Mouse (Mus musculus) embryonic facial prominence, embryonic 14.5 days (tissue): ENCODE results near the gene Sost. TPM values are rescaled to one million over a fixed set of nuclear protein-coding genes. Genes with fewer than 3 reads are reported as not detected.
A peak's percentile ranks its signal among the peaks of the same experiment; 100 is the strongest.
"Not testable (repeated sequence)": the region's sequence is repeated elsewhere in the genome, so short reads cannot be mapped to it uniquely, and the experiment has no call there.

Experiments used
- ATAC-seq: fragments of 200-750 bp; cut with Nextera tagmentation; 2 replicates; pipeline ENCODE4 v1.8.0; 2017; ENCODE audit warnings: low read depth, moderate number of reproducible peaks, moderate TSS enrichment
- DNase-seq: peaks from one replicate; pipeline ENCODE4 v3.0.0-alpha.2; 2015; ENCODE audit warnings: low spot score
- H3K27ac ChIP-seq: fragments of 300-500 bp; sonication (generic); replicated peaks from 2 replicates; pipeline ENCODE4 v1.5.1; 2014; ENCODE audit warnings: low read depth, mild to moderate bottlenecking, low read length, moderate library complexity
- H3K27me3 ChIP-seq: fragments of 300-500 bp; sonication (generic); replicated peaks from 2 replicates; pipeline ENCODE4 v1.6.1; 2014; ENCODE audit warnings: low read length; ENCODE audit not compliant: control insufficient read depth, insufficient read depth
- H3K36me3 ChIP-seq: fragments of 300-500 bp; sonication (generic); 2 replicates; pipeline ENCODE4 v1.6.1; 2014; ENCODE audit warnings: low read length, mixed read lengths; ENCODE audit not compliant: control insufficient read depth, insufficient read depth
- H3K4me1 ChIP-seq: fragments of 300-500 bp; sonication (generic); 2 replicates; pipeline ENCODE4 v1.6.1; 2014; ENCODE audit warnings: antibody characterized with exemption, low read length; ENCODE audit not compliant: control insufficient read depth, insufficient read depth
- H3K4me2 ChIP-seq: fragments of 300-500 bp; sonication (generic); 2 replicates; pipeline ENCODE4 v1.6.1; 2014; ENCODE audit warnings: low read depth, mild to moderate bottlenecking, low read length, moderate library complexity, mixed read lengths
- H3K4me3 ChIP-seq: fragments of 300-500 bp; sonication (generic); 2 replicates; pipeline ENCODE4 v1.5.1; 2014; ENCODE audit warnings: low read depth, mild to moderate bottlenecking, low read length
- H3K9ac ChIP-seq: fragments of 300-500 bp; sonication (generic); 2 replicates; pipeline ENCODE4 v1.6.1; 2014; ENCODE audit warnings: low read depth, mild to moderate bottlenecking, low read length, moderate library complexity, mixed read lengths
- H3K9me3 ChIP-seq: fragments of 300-500 bp; sonication (generic); 2 replicates; pipeline ENCODE4 v1.6.1; 2016; ENCODE audit warnings: low read length; ENCODE audit not compliant: control insufficient read depth
- WGBS: fragments of 180-500 bp; shearing (Covaris S2); extraction: QIAGEN DNeasy Blood & Tissue Kit; methylation state at CpG from one replicate; pipeline ENCODE4 v1.1.7; 2014; 5-methylcytosine and 5-hydroxymethylcytosine counted together
- polyA plus RNA-seq: library from polyadenylated mRNA; unstranded; fragments of >200 nt; fragmentation: Nextera tagmentation; extraction: Ambion mirVana; gene quantifications from 2 replicates; pipeline ENCODE4 v1.2.1, GENCODE M21; 2014

Gene Sost
- polyA plus RNA-seq, 1 experiment from 2014 or later: not detected

GRCm38 (mm10) chr11:101990244-101990643 lies 23.4 kb upstream of the Sost start:
- Histone ChIP-seq H3K4me1 (no peaks in the 10 kb centered on the region), H3K9ac (no peak overlapping the region), H3K9me3 (no peaks in the 10 kb centered on the region), H3K36me3 (no peaks in the 10 kb centered on the region), H3K27me3 (no peaks in the 10 kb centered on the region; the same call in 1 of the 2 replicates), H3K27ac (no peak overlapping the region), H3K4me3 (no peak overlapping the region), H3K4me2 (no peak overlapping the region)
- no peak for DNase-seq
- WGBS: 86% methylated on average over 3 of the region's 3 CpGs
- no peak for ATAC-seq

DNA sequence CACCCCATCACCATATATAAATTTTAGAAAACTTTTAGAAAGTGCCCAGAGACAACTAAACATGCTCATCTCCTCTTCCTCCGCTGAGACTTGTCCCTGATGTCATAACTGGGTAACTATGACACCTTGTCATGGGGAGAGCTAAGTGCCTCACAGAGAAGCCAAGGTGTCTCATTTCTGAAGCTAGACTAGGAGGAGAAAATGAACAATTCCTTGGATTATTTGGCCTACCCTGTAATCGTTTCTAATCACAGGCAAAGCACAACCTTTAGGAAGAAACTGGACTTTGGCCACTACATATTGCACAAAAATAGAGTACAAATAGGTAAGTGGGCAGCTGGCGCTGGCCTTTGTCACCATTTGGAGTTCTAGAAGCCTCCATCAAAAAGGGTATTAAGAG lies 20.1 kb upstream of the Sost start, which contains the start of gene Dusp3:
Gene Dusp3 (minus strand): TSS at position 101 of the 400 bp plus-strand sequence.
- H3K9me3 ChIP-seq: no peaks in the 10 kb centered on the region
- no peaks in the 10 kb centered on the region for H3K36me3 ChIP-seq
- H3K4me1 ChIP-seq: peaks cover 4% of the 10 kb centered on the region
- DNase-seq (no peak), ATAC-seq (no peak)
- H3K9ac ChIP-seq: no peak within 1 kb of the TSS
- WGBS: 85% methylated on average over 3 of the region's 3 CpGs
- no peak within 1 kb of the TSS for H3K27ac ChIP-seq
- H3K4me2 ChIP-seq: peak within 1 kb of the TSS; percentile 28; the same call in 1 of the 2 replicates
- no peak within 1 kb of the TSS for H3K4me3 ChIP-seq
- peaks cover 3% of the 10 kb centered on the region; the same call in 1 of the 2 replicates for H3K27me3 ChIP-seq

GRCm38 (mm10) chr11:101985990-101986389 lies 19.2 kb upstream of the Sost start:
- ATAC-seq: peak; percentile 51
- WGBS: 4% methylated on average over 10 of the region's 10 CpGs
- H3K4me2 ChIP-seq: peak overlapping the region; percentile 28; the same call in 1 of the 2 replicates

GRCm38 (mm10) chr11:101985450-101985849 lies 18.6 kb upstream of the Sost start:
- H3K9me3 ChIP-seq, H3K36me3 ChIP-seq, H3K27ac ChIP-seq, H3K9ac ChIP-seq, ATAC-seq, H3K4me1 ChIP-seq, DNase-seq, H3K4me2 ChIP-seq, H3K27me3 ChIP-seq: not testable (repeated sequence)
- peak overlapping the region; percentile 56; the same call in 1 of the 2 replicates for H3K4me3 ChIP-seq
- 56% methylated on average over 6 of the region's 6 CpGs for WGBS

More at GRCm38 (mm10) chr11:101985990-101986389, 19.2 kb upstream of the Sost start:
- no peaks in the 10 kb centered on the region for H3K9me3 ChIP-seq
- H3K27ac ChIP-seq: no peak overlapping the region
- H3K9ac ChIP-seq: no peak overlapping the region
- H3K27me3 ChIP-seq: peaks cover 3% of the 10 kb centered on the region; the same call in 1 of the 2 replicates
- H3K4me3 ChIP-seq: no peak overlapping the region
- peaks cover 4% of the 10 kb centered on the region for H3K4me1 ChIP-seq
- DNase-seq: peak; percentile 90
- H3K36me3 ChIP-seq: no peaks in the 10 kb centered on the region

GRCm38 (mm10) chr11:101984054-101985025 lies 17.5 kb upstream of the Sost start, which contains the start of gene Cfap97d1:
Gene Cfap97d1, plus strand, starts transcription at chr11:101984279.
- H3K27me3 ChIP-seq: peaks cover 3% of the 10 kb centered on the region; the same call in 1 of the 2 replicates
- peak within 1 kb of the TSS; percentile 56 for H3K4me3 ChIP-seq
- H3K4me1 ChIP-seq: peaks cover 4% of the 10 kb centered on the region
- peak within 1 kb of the TSS; percentile 92 for H3K4me2 ChIP-seq
- no peaks in the 10 kb centered on the region for H3K9me3 ChIP-seq
- ATAC-seq (peak; percentile 81), DNase-seq (peak; percentile 96)
- WGBS: 1% methylated on average over 54 of the region's 71 CpGs
- H3K27ac ChIP-seq: peak within 1 kb of the TSS; percentile 69
- H3K9ac ChIP-seq: peak within 1 kb of the TSS; percentile 69
- H3K36me3 ChIP-seq: 0 out of 2 replicates have a peak, but pooled peaks cover 8% of the 10 kb centered on the region

- peak overlapping the region; percentile 56 for H3K4me3 ChIP-seq
Measured at GRCm38 (mm10) chr11:101983431-101983921, 16.7 kb upstream of the Sost start.

DNA sequence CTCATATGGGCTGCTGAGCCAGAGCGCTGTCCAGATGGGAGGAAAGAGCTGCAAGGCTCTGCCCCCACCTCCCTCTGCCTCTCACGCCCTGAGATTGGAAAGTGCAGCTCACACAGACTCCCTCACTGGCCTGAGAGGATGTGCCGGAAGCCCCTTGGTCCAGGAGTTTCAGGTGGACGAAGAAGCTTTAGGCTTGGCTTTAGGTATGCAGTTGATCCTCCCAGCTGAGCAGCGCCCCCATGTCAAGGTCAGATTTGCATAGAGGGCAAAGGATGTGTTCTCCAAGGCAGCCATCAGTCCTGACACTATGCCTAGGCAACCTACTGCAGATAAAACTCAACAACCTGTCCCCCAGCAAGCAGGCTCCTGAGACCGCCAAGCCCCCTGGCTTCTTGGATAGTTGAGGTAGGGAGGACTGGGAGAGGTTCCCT lies 16.2 kb upstream of the Sost start:
- Histone ChIP-seq H3K9me3 (no peaks in the 10 kb centered on the region), H3K27ac (peak overlapping the region; percentile 55; the same call in 1 of the 2 replicates), H3K36me3 (0 out of 2 replicates have a peak, but pooled peaks cover 8% of the 10 kb centered on the region), H3K9ac (no peak overlapping the region), H3K27me3 (peaks cover 3% of the 10 kb centered on the region; the same call in 1 of the 2 replicates), H3K4me2 (peak overlapping the region; percentile 92), H3K4me1 (peaks cover 4% of the 10 kb centered on the region), H3K4me3 (no peak overlapping the region)
- DNase-seq (no peak), ATAC-seq (no peak)
- 60% methylated on average over 6 of the region's 6 CpGs for WGBS

More at GRCm38 (mm10) chr11:101983431-101983921, 16.7 kb upstream of the Sost start:
- Histone ChIP-seq H3K9ac (no peak overlapping the region), H3K36me3 (0 out of 2 replicates have a peak, but pooled peaks cover 8% of the 10 kb centered on the region), H3K9me3 (no peaks in the 10 kb centered on the region), H3K4me1 (peaks cover 4% of the 10 kb centered on the region), H3K4me2 (peak overlapping the region; percentile 92), H3K27me3 (peaks cover 3% of the 10 kb centered on the region; the same call in 1 of the 2 replicates), H3K27ac (peak overlapping the region; percentile 55; the same call in 1 of the 2 replicates)
- ATAC-seq: no peak
- 71% methylated on average over 10 of the region's 10 CpGs for WGBS
- DNase-seq: no peak

DNA sequence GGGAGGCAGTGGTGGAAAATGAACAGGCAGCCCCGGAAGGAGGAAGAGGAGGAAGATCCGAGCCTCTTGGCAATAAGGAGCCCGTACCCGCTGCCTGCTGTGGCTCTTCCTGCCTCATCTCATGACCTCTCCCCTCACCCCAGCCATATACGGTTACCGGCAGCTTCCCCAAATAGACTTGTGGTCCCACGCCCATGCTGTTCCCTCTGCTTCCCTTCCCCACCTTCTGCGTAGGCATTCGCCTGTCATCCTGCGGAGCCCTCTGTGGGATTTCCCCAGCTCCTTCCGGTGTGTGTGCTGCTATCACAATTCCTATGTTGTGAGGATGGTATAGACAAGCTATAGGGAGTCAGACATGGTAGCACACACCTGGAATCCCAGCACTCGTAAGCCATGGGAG lies 15.0 kb upstream of the Sost start:
- Histone ChIP-seq H3K9me3 (no peaks in the 10 kb centered on the region), H3K27ac (no peak overlapping the region), H3K9ac (no peak overlapping the region), H3K36me3 (0 out of 2 replicates have a peak, but pooled peaks cover 8% of the 10 kb centered on the region), H3K4me2 (no peak overlapping the region), H3K4me1 (peaks cover 4% of the 10 kb centered on the region), H3K27me3 (0 out of 2 replicates have a peak, but pooled peaks cover 3% of the 10 kb centered on the region), H3K4me3 (no peak overlapping the region)
- DNase-seq (no peak), ATAC-seq (no peak)
- 68% methylated on average over 12 of the region's 12 CpGs for WGBS
